Mouse (Mus musculus): ENCODE measurements around the gene Tmem239. TPM values are rescaled to one million over a fixed set of nuclear protein-coding genes. Genes with fewer than 3 reads are reported as not detected.
"Not testable (repeated sequence)": the region's sequence is repeated elsewhere in the genome, so short reads cannot be mapped to it uniquely, and the experiment has no call there.

Tmem239 gene
- not detected in 2 replicates for polyA plus RNA-seq (2015; fragmentation: Nextera tagmentation; extraction: Ambion mirVana)

DNA sequence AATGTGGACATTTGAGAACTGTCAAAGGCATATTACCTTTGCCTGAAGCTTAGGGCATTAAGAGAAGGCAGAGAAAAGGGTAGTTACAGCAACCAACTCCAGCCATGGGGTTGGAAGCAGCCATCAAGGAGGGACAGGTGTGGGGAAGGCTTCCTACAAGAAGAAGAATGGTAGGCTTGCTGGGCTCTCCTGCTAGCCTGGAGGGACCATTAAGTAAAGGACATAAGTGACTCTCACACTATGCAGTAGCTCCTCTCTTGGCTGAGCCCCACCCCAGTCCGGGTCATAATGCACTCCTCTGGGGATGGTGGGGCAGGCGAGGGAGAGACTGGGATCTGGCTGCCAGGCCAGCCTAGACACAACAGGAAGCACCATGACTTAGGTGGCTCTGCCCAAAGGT is at the start of gene Tmem239:
TSS of gene Tmem239 (plus strand) at position 301 of the 400 bp plus-strand sequence.
- H3K36me3 ChIP-seq (ENCODE audit: control insufficient read depth, insufficient read depth, low read length): no peaks in the 10 kb centered on the region
- no peaks in the 10 kb centered on the region for H3K9me3 ChIP-seq (replicated peaks; ENCODE audit: control insufficient read depth, low read length)
- no peak within 1 kb of the TSS for H3K4me3 ChIP-seq (replicated peaks; ENCODE audit: low read length)
- H3K4me2 ChIP-seq (ENCODE audit: low read depth, low read length): no peak within 1 kb of the TSS
- H3K9ac ChIP-seq (ENCODE audit: low read length): no peak within 1 kb of the TSS
- no peak within 1 kb of the TSS for H3K27ac ChIP-seq (ENCODE audit: low read length)
- WGBS: 76% methylated on average over 2 of the region's 2 CpGs
- ATAC-seq (ENCODE audit: insufficient read depth, low FRiP score): no peak
- no peaks in the 10 kb centered on the region for H3K27me3 ChIP-seq (ENCODE audit: control insufficient read depth, insufficient read depth, low read length)
- 0 out of 2 replicates have a peak, but pooled peaks cover 8% of the 10 kb centered on the region for H3K4me1 ChIP-seq (ENCODE audit: control insufficient read depth, insufficient read depth, low read length)

GRCm38 (mm10) chr2:130357551-130357950 is 48.7 kb upstream of the Tmem239 start:
- H3K4me1 ChIP-seq (ENCODE audit: control insufficient read depth, insufficient read depth, low read length): 0 out of 2 replicates have a peak, but pooled peaks cover 2% of the 10 kb centered on the region
- H3K36me3 ChIP-seq (ENCODE audit: control insufficient read depth, insufficient read depth, low read length): no peaks in the 10 kb centered on the region
- H3K9ac ChIP-seq (ENCODE audit: low read length): no peak overlapping the region
- no peak overlapping the region for H3K27ac ChIP-seq (ENCODE audit: low read length)
- no peaks in the 10 kb centered on the region for H3K9me3 ChIP-seq (replicated peaks; ENCODE audit: control insufficient read depth, low read length)
- peaks cover 26% of the 10 kb centered on the region for H3K27me3 ChIP-seq (ENCODE audit: control insufficient read depth, insufficient read depth, low read length)
- no peak for ATAC-seq (ENCODE audit: insufficient read depth, low FRiP score)
- no peak overlapping the region for H3K4me2 ChIP-seq (ENCODE audit: low read depth, low read length)
- H3K4me3 ChIP-seq (replicated peaks; ENCODE audit: low read length): no peak overlapping the region
- 91% methylated on average over 5 of the region's 5 CpGs for WGBS

GRCm38 (mm10) chr2:130358852-130359251 is 47.4 kb upstream of the Tmem239 start:
- Histone ChIP-seq H3K4me2 (ENCODE audit: low read depth, low read length) (no peak overlapping the region), H3K36me3 (ENCODE audit: control insufficient read depth, insufficient read depth, low read length) (no peaks in the 10 kb centered on the region), H3K27me3 (ENCODE audit: control insufficient read depth, insufficient read depth, low read length) (peaks cover 32% of the 10 kb centered on the region), H3K4me3 (replicated peaks; ENCODE audit: low read length) (no peak overlapping the region), H3K9me3 (replicated peaks; ENCODE audit: control insufficient read depth, low read length) (no peaks in the 10 kb centered on the region), H3K4me1 (ENCODE audit: control insufficient read depth, insufficient read depth, low read length) (0 out of 2 replicates have a peak, but pooled peaks cover 2% of the 10 kb centered on the region), H3K9ac (ENCODE audit: low read length) (no peak overlapping the region), H3K27ac (ENCODE audit: low read length) (no peak overlapping the region)
- ATAC-seq (ENCODE audit: insufficient read depth, low FRiP score): no peak; the same call in 1 of the 2 replicates
- 11% methylated on average over 5 of the region's 5 CpGs for whole genome bisulfite sequencing

GRCm38 (mm10) chr2:130362511-130363026 is 43.7 kb upstream of the Tmem239 start:
- 9% methylated on average over 14 of the region's 14 CpGs for WGBS
- peaks cover 32% of the 10 kb centered on the region for H3K27me3 ChIP-seq (ENCODE audit: control insufficient read depth, insufficient read depth, low read length)
- no peak overlapping the region for H3K4me2 ChIP-seq (ENCODE audit: low read depth, low read length)
- no peak overlapping the region for H3K4me3 ChIP-seq (replicated peaks; ENCODE audit: low read length)
- ATAC-seq (ENCODE audit: insufficient read depth, low FRiP score): no peak
- H3K4me1 ChIP-seq (ENCODE audit: control insufficient read depth, insufficient read depth, low read length): 0 out of 2 replicates have a peak, but pooled peaks cover 2% of the 10 kb centered on the region
- no peak overlapping the region for H3K27ac ChIP-seq (ENCODE audit: low read length)
- no peaks in the 10 kb centered on the region for H3K36me3 ChIP-seq (ENCODE audit: control insufficient read depth, insufficient read depth, low read length)
- H3K9me3 ChIP-seq (replicated peaks; ENCODE audit: control insufficient read depth, low read length): no peaks in the 10 kb centered on the region
- no peak overlapping the region for H3K9ac ChIP-seq (ENCODE audit: low read length)

- peaks cover 23% of the 10 kb centered on the region for H3K27me3 ChIP-seq (ENCODE audit: control insufficient read depth, insufficient read depth, low read length)
- H3K9ac ChIP-seq (ENCODE audit: low read length): peak overlapping the region; percentile 34; the same call in 1 of the 2 replicates
- no peaks in the 10 kb centered on the region for H3K36me3 ChIP-seq (ENCODE audit: control insufficient read depth, insufficient read depth, low read length)
- peak overlapping the region; percentile 52 for H3K4me2 ChIP-seq (ENCODE audit: low read depth, low read length)
- H3K9me3 ChIP-seq (replicated peaks; ENCODE audit: control insufficient read depth, low read length): no peaks in the 10 kb centered on the region
- 15% methylated on average over 30 of the region's 30 CpGs for WGBS
- H3K27ac ChIP-seq (ENCODE audit: low read length): no peak overlapping the region
- ATAC-seq (ENCODE audit: insufficient read depth, low FRiP score): no peak; the same call in 1 of the 2 replicates
- peak overlapping the region; percentile 29 for H3K4me3 ChIP-seq (replicated peaks; ENCODE audit: low read length)
- 0 out of 2 replicates have a peak, but pooled peaks cover 2% of the 10 kb centered on the region for H3K4me1 ChIP-seq (ENCODE audit: control insufficient read depth, insufficient read depth, low read length)
These were observed 40.8 kb upstream of the Tmem239 start for GRCm38 (mm10) chr2:130365211-130366094.

DNA sequence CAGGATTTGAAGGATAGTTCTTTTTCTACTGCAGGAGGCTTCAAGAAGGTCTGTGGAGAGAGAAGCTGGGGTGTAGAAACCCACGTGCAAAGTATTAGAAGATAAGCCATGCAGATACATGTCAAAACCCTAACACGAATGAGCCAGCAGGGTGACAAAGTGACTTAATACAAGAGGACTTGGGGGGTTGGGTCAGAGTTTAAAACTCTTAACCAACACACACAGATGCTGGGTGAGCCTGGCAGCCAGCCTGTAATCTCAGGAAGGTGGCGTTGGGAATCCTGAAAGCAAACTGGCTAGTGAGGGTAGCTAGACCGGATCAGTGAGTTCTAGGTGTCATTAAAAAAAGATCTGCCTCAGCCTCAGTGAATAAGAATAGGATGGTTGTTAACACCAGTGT is 38.9 kb upstream of the Tmem239 start:
- Histone ChIP-seq H3K36me3 (ENCODE audit: control insufficient read depth, insufficient read depth, low read length) (no peaks in the 10 kb centered on the region), H3K4me2 (ENCODE audit: low read depth, low read length) (no peak overlapping the region), H3K4me1 (ENCODE audit: control insufficient read depth, insufficient read depth, low read length) (no peaks in the 10 kb centered on the region), H3K9ac (ENCODE audit: low read length) (no peak overlapping the region), H3K27me3 (ENCODE audit: control insufficient read depth, insufficient read depth, low read length) (peaks cover 8% of the 10 kb centered on the region), H3K4me3 (replicated peaks; ENCODE audit: low read length) (no peak overlapping the region), H3K9me3 (replicated peaks; ENCODE audit: control insufficient read depth, low read length) (no peaks in the 10 kb centered on the region), H3K27ac (ENCODE audit: low read length) (no peak overlapping the region)
- WGBS: 54% methylated on average over 4 of the region's 4 CpGs
- no peak for ATAC-seq (ENCODE audit: insufficient read depth, low FRiP score)

DNA sequence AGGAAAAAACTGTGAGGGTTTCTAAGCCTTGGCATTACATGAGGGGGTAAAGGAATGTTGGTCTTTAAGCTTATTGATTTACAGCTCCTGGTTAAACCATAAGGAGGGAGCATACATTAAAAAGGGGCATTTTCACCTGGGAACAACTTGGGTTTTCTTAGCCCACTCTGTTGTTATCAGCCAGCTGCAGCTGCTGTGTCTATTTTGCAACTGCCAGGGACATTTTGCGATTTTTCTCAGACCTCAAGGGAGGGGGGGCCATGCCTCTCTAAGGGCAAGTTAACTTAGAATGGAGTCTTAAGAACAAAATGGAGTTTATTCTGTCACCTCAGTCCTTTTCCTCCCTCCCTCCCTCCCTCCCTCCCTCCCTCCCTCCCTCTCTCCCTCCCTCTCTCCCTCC is 33.3 kb upstream of the Tmem239 start:
- not testable (repeated sequence) for H3K9me3 ChIP-seq (replicated peaks; ENCODE audit: control insufficient read depth, low read length); H3K4me2 ChIP-seq (ENCODE audit: low read depth, low read length); H3K4me1 ChIP-seq (ENCODE audit: control insufficient read depth, insufficient read depth, low read length); ATAC-seq (ENCODE audit: insufficient read depth, low FRiP score); H3K27me3 ChIP-seq (ENCODE audit: control insufficient read depth, insufficient read depth, low read length); H3K27ac ChIP-seq (ENCODE audit: low read length); H3K9ac ChIP-seq (ENCODE audit: low read length); H3K4me3 ChIP-seq (replicated peaks; ENCODE audit: low read length); H3K36me3 ChIP-seq (ENCODE audit: control insufficient read depth, insufficient read depth, low read length)
- WGBS: 36% methylated on average over 1 of the region's 1 CpGs

- Histone ChIP-seq H3K4me1 (ENCODE audit: control insufficient read depth, insufficient read depth, low read length) (no peaks in the 10 kb centered on the region), H3K4me2 (ENCODE audit: low read depth, low read length) (no peak overlapping the region), H3K4me3 (replicated peaks; ENCODE audit: low read length) (no peak overlapping the region), H3K36me3 (ENCODE audit: control insufficient read depth, insufficient read depth, low read length) (no peaks in the 10 kb centered on the region), H3K9me3 (replicated peaks; ENCODE audit: control insufficient read depth, low read length) (no peaks in the 10 kb centered on the region), H3K27ac (ENCODE audit: low read length) (no peak overlapping the region), H3K27me3 (ENCODE audit: control insufficient read depth, insufficient read depth, low read length) (no peaks in the 10 kb centered on the region), H3K9ac (ENCODE audit: low read length) (no peak overlapping the region)
- 74% methylated on average over 4 of the region's 4 CpGs for WGBS
- ATAC-seq (ENCODE audit: insufficient read depth, low FRiP score): no peak
These were observed 31.3 kb upstream of the Tmem239 start for GRCm38 (mm10) chr2:130374951-130375350.

GRCm38 (mm10) chr2:130383205-130383604 is 23.1 kb upstream of the Tmem239 start:
- H3K4me1 ChIP-seq (ENCODE audit: control insufficient read depth, insufficient read depth, low read length): no peaks in the 10 kb centered on the region
- no peak overlapping the region for H3K4me3 ChIP-seq (replicated peaks; ENCODE audit: low read length)
- no peak overlapping the region for H3K9ac ChIP-seq (ENCODE audit: low read length)
- H3K36me3 ChIP-seq (ENCODE audit: control insufficient read depth, insufficient read depth, low read length): no peaks in the 10 kb centered on the region
- no peak for ATAC-seq (ENCODE audit: insufficient read depth, low FRiP score)
- H3K9me3 ChIP-seq (replicated peaks; ENCODE audit: control insufficient read depth, low read length): no peaks in the 10 kb centered on the region
- 50% methylated on average over 3 of the region's 3 CpGs for WGBS
- H3K4me2 ChIP-seq (ENCODE audit: low read depth, low read length): no peak overlapping the region
- no peaks in the 10 kb centered on the region for H3K27me3 ChIP-seq (ENCODE audit: control insufficient read depth, insufficient read depth, low read length)
- no peak overlapping the region for H3K27ac ChIP-seq (ENCODE audit: low read length)

Measured in stomach, embryonic 16.5 days (tissue).